Mouse (Mus musculus): Measurements from ENCODE around the gene Arhgap32.

GRCm38 (mm10) chr9:32192295-32193073, 76.5 kb downstream of the Arhgap32 start:
- TF ChIP-seq CTCF (IDR thresholded peaks at IDR 0.05; ENCODE audit: low read depth): no peak
- no peak for TF ChIP-seq EP300 (IDR thresholded peaks at IDR 0.05; ENCODE audit: low read depth)
